Mouse (Mus musculus): ENCODE results near the gene Dolpp1.
A peak's percentile ranks its signal among the peaks of the same experiment; 100 is the strongest.
"Not testable (repeated sequence)": the region's sequence is repeated elsewhere in the genome, so short reads cannot be mapped to it uniquely, and the experiment has no call there.

The Dolpp1 gene

GRCm38 (mm10) chr2:30413038-30413973 is 21.3 kb downstream of the Dolpp1 start:
- DNase-seq (ENCODE audit: low spot score): no peak

DNA sequence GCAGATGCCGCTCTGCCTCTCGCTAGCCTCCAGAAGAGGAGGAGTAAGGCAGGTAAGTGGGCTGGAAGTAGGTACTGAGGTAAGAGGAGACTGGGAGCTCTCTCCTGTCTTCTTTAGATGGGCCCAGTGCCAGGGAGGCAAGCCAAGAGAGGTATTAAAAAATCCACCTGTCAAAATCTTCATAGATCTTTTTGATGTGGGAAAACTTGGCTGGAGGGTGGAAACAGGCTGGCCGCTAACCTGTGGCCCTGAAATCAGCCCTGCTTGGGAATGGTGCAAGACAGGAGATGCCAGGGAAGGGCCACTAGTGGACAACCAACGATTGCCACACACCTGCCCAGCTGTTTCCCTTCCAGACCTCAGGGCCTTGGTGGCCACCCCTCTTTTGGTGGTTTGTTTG is 22.0 kb downstream of the Dolpp1 start:
- no peak for DNase-seq (ENCODE audit: low spot score)

GRCm38 (mm10) chr2:30414681-30415080 is 22.6 kb downstream of the Dolpp1 start:
- no peak for DNase-seq (ENCODE audit: low spot score)

- DNase-seq (ENCODE audit: low spot score): peak; percentile 93
Measured at GRCm38 (mm10) chr2:30415157-30415935, 23.3 kb downstream of the Dolpp1 start, which contains the start of gene Crat. Gene Crat, minus strand, starts transcription at chr2:30415813.

- peak; percentile 96 for DNase-seq (ENCODE audit: low spot score)
Measured at GRCm38 (mm10) chr2:30415936-30416648, 24.0 kb downstream of the Dolpp1 start, which contains the start of gene Ptpa. Gene Ptpa, plus strand, starts transcription at chr2:30416039.

DNA sequence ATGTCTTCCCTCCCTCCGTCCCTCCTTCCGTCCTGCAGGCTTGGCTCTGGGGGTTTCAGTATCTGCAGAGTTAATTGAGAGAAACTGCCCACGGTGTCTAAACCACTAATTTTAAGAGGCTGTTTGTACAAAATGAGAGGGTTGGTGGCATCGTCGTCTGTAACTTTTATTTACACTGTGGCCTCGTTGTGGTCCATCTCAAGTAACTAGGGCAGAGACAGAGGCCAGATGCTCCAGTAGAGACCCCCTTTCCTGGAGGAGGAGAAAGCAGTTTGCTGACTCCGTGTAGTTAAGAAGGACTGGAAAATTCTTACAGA is 24.6 kb downstream of the Dolpp1 start:
- no peak for DNase-seq (ENCODE audit: low spot score)

DNA sequence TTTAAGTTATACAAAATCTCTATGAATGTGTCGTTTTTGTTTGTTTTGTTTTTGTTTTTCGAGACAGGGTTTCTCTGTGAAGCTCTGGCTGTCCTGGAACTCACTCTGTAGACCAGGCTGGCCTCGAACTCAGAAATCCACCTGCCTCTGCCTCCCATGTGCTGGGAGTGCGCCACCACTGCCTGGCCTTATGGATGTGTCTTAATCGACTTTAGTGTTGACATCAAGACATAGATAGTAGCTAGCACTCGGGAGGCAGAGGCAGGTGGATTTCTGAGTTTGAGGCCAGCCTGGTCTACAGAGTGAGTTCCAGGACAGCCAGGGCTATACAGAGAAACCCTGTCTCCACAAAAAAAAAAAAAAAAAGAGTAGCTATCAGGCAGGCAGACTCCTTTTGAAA is 25.1 kb downstream of the Dolpp1 start:
- DNase-seq (ENCODE audit: low spot score): not testable (repeated sequence)

GRCm38 (mm10) chr2:30417595-30418165 is 25.6 kb downstream of the Dolpp1 start:
- DNase-seq (ENCODE audit: low spot score): no peak

DNA sequence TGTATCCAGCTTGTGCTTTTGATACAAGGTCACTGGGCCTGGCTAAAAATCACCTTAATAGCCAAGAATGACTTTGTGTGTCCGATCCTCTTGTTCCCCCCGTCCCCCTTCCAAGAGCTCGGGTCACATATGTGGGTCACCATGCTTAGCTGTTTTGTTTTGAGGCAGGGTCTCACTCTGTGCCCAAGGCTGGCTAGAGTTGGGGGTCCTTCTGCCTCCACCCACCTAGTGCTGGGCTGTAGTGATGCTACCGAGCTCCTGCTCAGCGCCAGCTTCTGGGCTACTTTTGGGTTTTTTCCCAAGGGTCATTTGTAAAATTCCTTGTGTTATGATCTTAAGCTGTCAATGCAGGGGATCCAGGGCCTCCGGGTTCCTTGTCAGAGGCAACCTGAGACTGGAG is 26.2 kb downstream of the Dolpp1 start:
- no peak for DNase-seq (ENCODE audit: low spot score)

DNA sequence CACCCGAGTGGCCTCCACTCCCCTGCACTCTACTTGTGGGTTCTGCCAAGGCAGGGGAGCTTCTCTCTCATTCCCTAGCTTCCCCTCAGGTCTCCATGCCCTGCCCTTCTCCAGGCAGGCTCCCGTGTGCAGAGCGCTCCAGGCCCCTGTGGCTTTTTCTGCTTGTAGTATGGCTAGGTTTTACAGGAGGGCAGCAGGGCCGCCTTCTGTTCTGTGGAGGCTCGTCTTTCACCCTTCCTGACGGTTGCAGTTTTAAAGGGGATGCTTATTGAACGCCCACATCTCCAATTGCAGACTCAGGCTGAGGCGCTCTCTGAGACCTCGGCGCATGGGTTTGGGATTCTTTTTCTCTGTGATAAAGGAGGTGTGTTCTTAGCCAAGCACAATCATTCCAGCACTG is 27.1 kb downstream of the Dolpp1 start:
- DNase-seq (ENCODE audit: low spot score): no peak

DNA sequence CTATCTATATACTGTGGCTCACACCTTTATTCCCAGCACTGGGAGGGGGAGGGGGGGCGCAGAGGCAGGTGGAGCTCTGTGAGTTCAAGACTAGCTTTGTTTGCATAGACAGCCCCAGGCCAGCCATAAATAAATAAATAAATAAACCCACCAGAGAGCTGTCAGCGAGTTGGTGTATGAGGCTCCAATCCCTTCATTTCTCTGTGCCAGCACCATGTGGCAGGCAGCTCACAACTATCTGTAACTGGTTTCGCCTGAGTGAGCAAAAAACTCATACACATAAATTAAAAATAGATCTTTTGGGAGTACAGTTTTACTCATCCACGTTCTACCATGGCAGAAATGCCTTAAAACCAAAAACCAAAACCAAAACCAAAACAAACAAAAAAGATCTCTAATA is 29.4 kb downstream of the Dolpp1 start:
- DNase-seq (ENCODE audit: low spot score): no peak

DNA sequence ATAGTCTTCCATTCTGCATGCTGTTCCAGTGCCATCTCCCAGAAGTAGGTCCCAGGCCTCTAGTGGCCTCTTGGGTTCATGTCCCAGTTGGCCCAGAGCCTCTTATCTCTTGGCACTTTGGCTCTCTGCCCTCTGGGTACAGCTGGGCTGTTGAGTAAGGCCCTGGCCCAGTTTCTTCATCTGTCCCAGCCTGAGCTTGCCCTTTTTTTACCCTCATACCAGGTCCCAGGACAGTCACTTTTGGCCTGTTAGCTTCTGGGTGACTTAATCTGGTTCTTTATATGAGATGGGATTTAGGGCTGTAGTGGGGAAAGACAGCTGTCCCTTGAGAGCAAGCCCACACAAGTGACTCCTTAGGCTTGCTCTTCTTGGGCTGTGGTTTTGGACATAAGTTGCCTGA is 37.1 kb downstream of the Dolpp1 start:
- DNase-seq (ENCODE audit: low spot score): peak; percentile 55

GRCm38 (mm10) chr2:30435326-30436155 is 43.5 kb downstream of the Dolpp1 start:
- DNase-seq (ENCODE audit: low spot score): peak; percentile 87

- DNase-seq (ENCODE audit: low spot score): no peak
Measured at GRCm38 (mm10) chr2:30436156-30436545, 44.1 kb downstream of the Dolpp1 start.

- no peak for DNase-seq (ENCODE audit: low spot score)
Measured at GRCm38 (mm10) chr2:30436809-30437208, 44.8 kb downstream of the Dolpp1 start.

GRCm38 (mm10) chr2:30437791-30438190 is 45.7 kb downstream of the Dolpp1 start:
- no peak for DNase-seq (ENCODE audit: low spot score)

- DNase-seq (ENCODE audit: low spot score): no peak
Measured at GRCm38 (mm10) chr2:30439631-30440030, 47.6 kb downstream of the Dolpp1 start.

GRCm38 (mm10) chr2:30440211-30440700 is 48.2 kb downstream of the Dolpp1 start:
- peak; percentile 45 for DNase-seq (ENCODE audit: low spot score)

DNA sequence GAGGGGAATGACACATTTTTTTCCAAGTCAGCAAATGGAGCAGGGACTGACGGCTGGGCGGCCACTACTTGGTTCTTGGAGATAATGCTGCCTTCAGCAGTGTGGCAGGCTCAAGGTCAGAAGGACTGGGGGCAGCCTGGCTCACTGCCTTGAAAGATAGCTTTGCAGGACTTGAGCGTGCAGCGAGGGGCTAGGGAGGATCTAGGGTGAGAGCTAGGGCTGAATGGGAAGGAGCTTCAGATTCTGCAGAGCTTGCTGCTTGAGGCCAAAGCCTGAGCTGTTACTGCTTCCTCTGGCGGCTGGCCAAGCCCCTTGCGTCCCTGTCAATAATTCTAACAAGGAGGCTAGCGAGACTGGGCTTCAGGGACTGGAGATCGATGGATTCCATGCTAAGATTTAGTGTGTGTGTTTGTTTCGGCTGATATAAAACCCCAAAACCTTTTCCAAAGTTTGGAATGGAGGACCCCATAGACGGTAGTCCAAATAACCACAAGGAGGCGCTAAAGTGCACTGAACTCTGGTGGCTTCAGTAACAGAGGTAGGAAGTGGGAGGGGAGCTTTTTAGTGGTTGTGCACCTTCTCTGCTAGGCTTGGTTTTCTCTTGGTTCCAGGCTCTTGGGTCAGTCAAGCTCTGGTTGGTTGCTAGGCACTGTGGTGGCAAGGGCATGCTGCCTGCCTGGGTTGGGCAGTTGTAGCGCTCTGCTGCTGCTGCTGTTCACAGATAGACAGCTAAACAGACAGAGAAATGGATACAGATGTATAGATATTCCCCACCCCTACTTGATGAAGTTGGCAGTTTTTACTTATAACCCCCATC is 48.9 kb downstream of the Dolpp1 start:
- peak; percentile 90 for DNase-seq (ENCODE audit: low spot score)
